Mouse (Mus musculus): ENCODE results near the gene Ptbp1. TPM values are rescaled to one million over a fixed set of nuclear protein-coding genes. Genes with fewer than 3 reads are reported as not detected.
"Not testable (repeated sequence)": the region's sequence is repeated elsewhere in the genome, so short reads cannot be mapped to it uniquely, and the experiment has no call there.

The Ptbp1 gene
- polyA plus RNA-seq, 1 experiment from 2014 or later: 202 TPM

GRCm38 (mm10) chr10:79890670-79891069 lies 36.4 kb downstream of the Ptbp1 start, which contains the start of gene Cfd:
TSS of gene Cfd (plus strand) at chr10:79890853.
- ATAC-seq (ENCODE audit: low FRiP score, low read depth): no peak
- Histone ChIP-seq H3K27ac (replicated peaks) (no peak within 1 kb of the TSS), H3K9ac (replicated peaks) (no peak within 1 kb of the TSS), H3K4me3 (no peak within 1 kb of the TSS), H3K9me3 (no peaks in the 10 kb centered on the region), H3K4me1 (no peaks in the 10 kb centered on the region), H3K27me3 (peaks cover 26% of the 10 kb centered on the region; the same call in 1 of the 2 replicates), H3K36me3 (peaks cover 13% of the 10 kb centered on the region), H3K4me2 (replicated peaks) (no peak within 1 kb of the TSS)
- WGBS: 39% methylated on average over 5 of the region's 5 CpGs

- H3K9ac ChIP-seq (replicated peaks); H3K4me1 ChIP-seq; H3K27ac ChIP-seq (replicated peaks); H3K4me2 ChIP-seq (replicated peaks); H3K4me3 ChIP-seq; H3K9me3 ChIP-seq: not testable (repeated sequence)
- Histone ChIP-seq H3K36me3 (peaks cover 32% of the 10 kb centered on the region), H3K27me3 (peaks cover 27% of the 10 kb centered on the region; the same call in 1 of the 2 replicates)
- WGBS: 44% methylated on average over 22 of the region's 22 CpGs
- peak; percentile 47; the same call in 1 of the 2 replicates for ATAC-seq (ENCODE audit: low FRiP score, low read depth)
Measured at GRCm38 (mm10) chr10:79892451-79893118, 38.4 kb downstream of the Ptbp1 start.

DNA sequence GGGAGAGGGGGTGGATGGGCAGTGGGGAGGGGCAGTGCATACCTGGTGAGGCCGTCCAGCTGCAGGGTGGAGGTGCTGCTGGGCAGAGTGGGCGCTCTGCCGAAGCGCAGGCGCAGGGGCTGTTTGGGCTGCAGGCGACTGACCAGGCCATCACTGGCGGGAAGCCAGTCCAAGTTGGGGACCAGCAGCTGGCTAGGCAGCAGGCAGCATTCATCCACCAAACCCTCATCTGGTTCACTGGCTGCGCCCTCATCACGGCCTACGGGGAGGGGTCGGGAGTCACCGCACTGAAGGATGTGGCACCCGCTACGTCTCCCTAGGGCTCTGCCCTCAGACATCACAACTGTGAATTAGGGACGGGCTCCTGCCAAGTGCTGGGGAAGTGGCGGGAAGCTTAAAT lies 42.1 kb downstream of the Ptbp1 start:
- no peak overlapping the region for H3K4me2 ChIP-seq (replicated peaks)
- H3K4me1 ChIP-seq: peaks cover 9% of the 10 kb centered on the region
- H3K9ac ChIP-seq (replicated peaks): no peak overlapping the region
- no peak for ATAC-seq (ENCODE audit: low FRiP score, low read depth)
- H3K4me3 ChIP-seq: no peak overlapping the region
- peaks cover 37% of the 10 kb centered on the region for H3K27me3 ChIP-seq
- 93% methylated on average over 16 of the region's 16 CpGs for WGBS
- peaks cover 51% of the 10 kb centered on the region for H3K36me3 ChIP-seq
- no peaks in the 10 kb centered on the region for H3K9me3 ChIP-seq
- H3K27ac ChIP-seq (replicated peaks): no peak overlapping the region

DNA sequence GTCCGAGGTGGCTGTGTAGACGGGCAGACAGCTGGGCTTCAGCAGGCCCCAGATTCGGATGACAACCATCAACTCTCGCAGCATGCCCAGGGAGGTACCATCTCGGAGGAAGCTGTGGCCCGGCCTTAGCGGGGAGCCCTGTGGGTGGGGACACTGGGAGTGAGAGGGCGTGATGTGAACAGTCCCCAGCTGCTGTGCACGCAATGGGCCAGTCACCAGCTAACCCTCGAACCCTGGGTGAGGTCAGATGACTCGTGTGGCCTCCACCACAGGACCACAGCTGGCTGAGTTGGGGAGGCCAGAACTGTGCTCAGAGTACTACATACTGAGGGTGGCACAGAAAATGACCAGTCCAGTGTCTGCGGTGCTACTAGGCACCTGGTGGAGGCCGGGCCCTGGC lies 42.6 kb downstream of the Ptbp1 start:
- no peak overlapping the region for H3K9ac ChIP-seq (replicated peaks)
- H3K27ac ChIP-seq (replicated peaks): no peak overlapping the region
- no peaks in the 10 kb centered on the region for H3K9me3 ChIP-seq
- WGBS: 89% methylated on average over 13 of the region's 13 CpGs
- peaks cover 14% of the 10 kb centered on the region for H3K4me1 ChIP-seq
- ATAC-seq (ENCODE audit: low FRiP score, low read depth): no peak
- H3K4me2 ChIP-seq (replicated peaks): no peak overlapping the region
- peaks cover 32% of the 10 kb centered on the region for H3K27me3 ChIP-seq
- no peak overlapping the region for H3K4me3 ChIP-seq
- peaks cover 51% of the 10 kb centered on the region for H3K36me3 ChIP-seq

DNA sequence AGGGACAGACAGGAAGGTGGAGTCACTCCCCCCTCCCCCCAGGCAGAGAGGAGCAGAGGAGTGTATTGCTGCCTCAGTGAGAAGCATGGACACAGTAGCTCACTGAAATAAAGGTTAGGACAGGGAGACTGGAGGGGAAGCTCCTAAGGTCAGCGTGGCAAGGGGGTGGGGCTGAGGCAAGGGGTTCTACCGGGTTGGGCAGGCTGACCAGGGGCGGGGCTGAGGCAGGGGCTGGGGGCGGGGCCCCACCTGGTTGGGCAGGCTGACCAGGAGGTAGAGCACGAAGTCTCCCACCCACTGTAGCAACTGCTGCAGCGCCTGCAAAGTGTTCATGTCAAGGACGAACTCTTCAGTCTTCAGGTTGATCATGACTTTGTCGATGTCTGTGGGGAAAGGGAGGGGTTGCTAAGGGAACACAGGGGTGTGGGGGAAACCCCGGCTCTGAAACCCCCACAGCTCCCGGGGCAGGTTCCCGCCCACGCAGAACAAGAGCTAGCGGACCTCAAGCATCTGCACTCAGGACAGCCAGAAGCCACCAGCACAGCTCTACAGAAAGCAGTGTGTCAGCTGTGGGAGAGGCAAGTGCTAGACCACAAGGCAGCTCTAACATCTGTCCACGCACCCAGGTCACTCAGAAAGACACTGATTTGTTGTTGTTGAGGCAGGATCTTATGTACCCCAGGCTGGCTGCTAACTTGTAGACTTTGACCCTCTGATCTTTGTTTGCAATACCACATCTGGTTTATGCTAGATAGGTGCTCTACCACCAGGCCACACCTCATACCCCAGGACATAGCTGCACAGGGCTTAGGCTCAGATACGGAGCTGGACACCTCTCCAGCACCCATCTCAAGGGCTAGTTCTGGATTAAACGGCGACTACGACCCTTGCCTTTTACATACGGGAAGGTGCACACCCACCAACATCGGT lies 43.4 kb downstream of the Ptbp1 start:
- no peaks in the 10 kb centered on the region for H3K9me3 ChIP-seq
- no peak for ATAC-seq (ENCODE audit: low FRiP score, low read depth)
- H3K4me3 ChIP-seq: no peak overlapping the region
- peaks cover 52% of the 10 kb centered on the region for H3K36me3 ChIP-seq
- peaks cover 32% of the 10 kb centered on the region for H3K27me3 ChIP-seq
- H3K4me1 ChIP-seq: peaks cover 14% of the 10 kb centered on the region
- no peak overlapping the region for H3K4me2 ChIP-seq (replicated peaks)
- no peak overlapping the region for H3K27ac ChIP-seq (replicated peaks)
- WGBS: 56% methylated on average over 20 of the region's 20 CpGs
- H3K9ac ChIP-seq (replicated peaks): no peak overlapping the region

GRCm38 (mm10) chr10:79900951-79901410 lies 46.8 kb downstream of the Ptbp1 start:
- 0% methylated on average over 2 of the region's 2 CpGs for WGBS
- no peak overlapping the region for H3K4me3 ChIP-seq
- H3K27ac ChIP-seq (replicated peaks): peak overlapping the region; percentile 63
- ATAC-seq (ENCODE audit: low FRiP score, low read depth): peak; percentile 52
- H3K36me3 ChIP-seq: peaks cover 62% of the 10 kb centered on the region
- no peak overlapping the region for H3K9ac ChIP-seq (replicated peaks)
- H3K9me3 ChIP-seq: no peaks in the 10 kb centered on the region
- peaks cover 14% of the 10 kb centered on the region for H3K4me1 ChIP-seq
- H3K27me3 ChIP-seq: peaks cover 39% of the 10 kb centered on the region
- H3K4me2 ChIP-seq (replicated peaks): no peak overlapping the region

DNA sequence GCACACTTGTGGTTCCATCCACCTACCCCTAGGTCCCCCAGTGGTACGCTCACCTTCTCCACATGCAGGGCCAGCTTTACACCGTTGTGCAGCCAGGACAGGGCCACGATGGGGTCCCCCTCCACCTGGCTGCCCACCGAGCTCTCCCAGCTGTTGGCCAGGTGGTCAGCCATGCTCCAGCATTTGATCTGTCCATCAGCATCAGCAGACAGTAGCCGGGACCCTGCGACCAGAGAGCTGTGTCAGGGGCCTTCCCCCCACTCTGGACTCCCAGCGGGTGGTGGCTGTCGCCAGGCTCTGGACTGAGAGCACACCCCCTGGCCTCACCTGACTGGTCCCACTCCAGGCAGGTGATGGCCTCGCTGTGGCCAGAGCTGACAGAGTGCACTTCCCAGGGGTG lies 52.5 kb downstream of the Ptbp1 start:
- H3K9me3 ChIP-seq: no peaks in the 10 kb centered on the region
- no peak overlapping the region for H3K9ac ChIP-seq (replicated peaks)
- no peak overlapping the region for H3K27ac ChIP-seq (replicated peaks)
- no peak for ATAC-seq (ENCODE audit: low FRiP score, low read depth)
- H3K4me2 ChIP-seq (replicated peaks): no peak overlapping the region
- peaks cover 53% of the 10 kb centered on the region for H3K36me3 ChIP-seq
- peaks cover 13% of the 10 kb centered on the region for H3K27me3 ChIP-seq
- peaks cover 10% of the 10 kb centered on the region for H3K4me1 ChIP-seq
- no peak overlapping the region for H3K4me3 ChIP-seq
- 91% methylated on average over 9 of the region's 9 CpGs for WGBS

- 98% methylated on average over 10 of the region's 10 CpGs for WGBS
- H3K4me2 ChIP-seq (replicated peaks): no peak overlapping the region
- H3K9me3 ChIP-seq: no peaks in the 10 kb centered on the region
- peaks cover 9% of the 10 kb centered on the region for H3K27me3 ChIP-seq
- no peak overlapping the region for H3K27ac ChIP-seq (replicated peaks)
- peaks cover 61% of the 10 kb centered on the region for H3K36me3 ChIP-seq
- H3K9ac ChIP-seq (replicated peaks): no peak overlapping the region
- H3K4me3 ChIP-seq: no peak overlapping the region
- ATAC-seq (ENCODE audit: low FRiP score, low read depth): no peak
- H3K4me1 ChIP-seq: peaks cover 9% of the 10 kb centered on the region
Measured at GRCm38 (mm10) chr10:79907415-79907814, 53.2 kb downstream of the Ptbp1 start.

DNA sequence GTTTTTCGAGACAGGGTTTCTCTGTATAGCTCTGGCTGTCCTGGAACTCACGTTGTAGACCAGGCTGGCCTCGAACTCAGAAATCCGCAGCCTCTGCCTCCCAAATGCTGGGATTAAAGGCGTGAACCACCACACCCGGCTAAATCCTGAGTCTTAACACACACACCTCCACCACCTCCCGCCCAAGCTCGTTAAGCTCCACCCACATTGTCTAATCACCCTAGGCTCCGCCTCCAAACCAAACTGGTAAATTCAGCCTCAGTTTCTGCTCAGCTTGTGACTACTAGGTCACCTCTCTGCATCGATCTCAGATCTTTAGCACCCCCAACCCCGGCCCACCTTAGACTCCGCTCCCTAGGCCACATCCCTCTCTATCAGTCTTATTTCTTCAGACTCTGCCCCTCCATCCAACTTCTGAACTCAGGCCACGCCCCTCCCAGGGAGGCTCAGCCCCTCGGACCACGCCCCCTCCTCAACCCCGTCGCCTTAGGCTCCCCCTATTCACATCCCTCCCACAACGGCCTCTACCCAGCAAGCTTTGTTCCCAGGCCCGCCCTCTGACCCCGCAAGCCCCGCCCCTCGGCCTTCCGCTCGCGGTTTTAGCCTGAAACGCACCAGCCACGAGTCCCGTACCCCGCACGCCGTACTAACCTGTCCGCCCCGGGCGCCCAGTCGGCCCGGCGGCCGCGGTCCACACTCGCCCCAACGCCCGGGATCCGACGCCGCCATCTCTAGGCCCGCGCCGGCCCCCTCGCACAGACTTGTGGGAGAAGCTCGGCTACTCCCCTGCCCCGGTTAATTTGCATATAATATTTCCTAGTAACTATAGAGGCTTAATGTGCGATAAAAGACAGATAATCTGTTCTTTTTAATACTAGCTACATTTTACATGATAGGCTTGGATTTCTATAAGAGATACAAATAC lies 54.2 kb downstream of the Ptbp1 start, which contains the start of gene Med16:
Gene Med16, minus strand, starts transcription at position 757 of the 925 bp plus-strand sequence.
- Histone ChIP-seq H3K9me3 (no peaks in the 10 kb centered on the region), H3K27me3 (no peaks in the 10 kb centered on the region), H3K27ac (replicated peaks) (peak within 1 kb of the TSS; percentile 98), H3K4me3 (peak within 1 kb of the TSS; percentile 64), H3K4me2 (replicated peaks) (peak within 1 kb of the TSS; percentile 46), H3K9ac (replicated peaks) (peak within 1 kb of the TSS; percentile 73), H3K36me3 (peaks cover 57% of the 10 kb centered on the region), H3K4me1 (peaks cover 9% of the 10 kb centered on the region)
- ATAC-seq (ENCODE audit: low FRiP score, low read depth): peak; percentile 93
- 2% methylated on average over 52 of the region's 52 CpGs for WGBS

- ATAC-seq (ENCODE audit: low FRiP score, low read depth): no peak; the same call in 1 of the 2 replicates
- WGBS: 26% methylated on average over 14 of the region's 14 CpGs
- Histone ChIP-seq H3K4me1 (peaks cover 15% of the 10 kb centered on the region), H3K9ac (replicated peaks) (0 out of 2 replicates have a peak overlapping the region, but pooled peaks have one; percentile 31), H3K27me3 (no peaks in the 10 kb centered on the region), H3K4me3 (peak overlapping the region; percentile 12; the same call in 1 of the 2 replicates), H3K36me3 (peaks cover 51% of the 10 kb centered on the region), H3K27ac (replicated peaks) (peak overlapping the region; percentile 76), H3K9me3 (no peaks in the 10 kb centered on the region), H3K4me2 (replicated peaks) (peak overlapping the region; percentile 35)
Measured at GRCm38 (mm10) chr10:79909092-79909922, 55.1 kb downstream of the Ptbp1 start.

All from midbrain, embryonic 12.5 days (tissue).